Mouse (Mus musculus) heart, embryonic 12.5 days (tissue): ENCODE measurements around the gene Zfp36l1. TPM values are rescaled to one million over a fixed set of nuclear protein-coding genes. Genes with fewer than 3 reads are reported as not detected.

Experiments used
- ATAC-seq: fragments of 200-750 bp; cut with Nextera tagmentation; 2 replicates; pipeline ENCODE4 v1.8.0; 2017; ENCODE audit warnings: moderate TSS enrichment, moderate library complexity; ENCODE audit not compliant: insufficient number of reproducible peaks, low FRiP score
- H3K27ac ChIP-seq: fragments of 300-500 bp; sonication (generic); 2 replicates; pipeline ENCODE4 v1.5.1; 2016; ENCODE audit warnings: mild to moderate bottlenecking, moderate library complexity; ENCODE audit not compliant: poor library complexity, severe bottlenecking
- H3K27me3 ChIP-seq: fragments of 300-500 bp; sonication (generic); replicated peaks from 2 replicates; pipeline ENCODE4 v1.6.1; 2016; ENCODE audit warnings: mild to moderate bottlenecking, moderate library complexity
- H3K36me3 ChIP-seq: fragments of 300-500 bp; sonication (generic); 2 replicates; pipeline ENCODE4 v1.6.1; 2016; ENCODE audit warnings: mild to moderate bottlenecking, moderate library complexity
- H3K4me1 ChIP-seq: fragments of 300-500 bp; sonication (generic); replicated peaks from 2 replicates; pipeline ENCODE4 v1.6.1; 2016; ENCODE audit warnings: mild to moderate bottlenecking
- H3K4me2 ChIP-seq: fragments of 300-500 bp; sonication (generic); 2 replicates; pipeline ENCODE4 v1.6.1; 2016; ENCODE audit warnings: mild to moderate bottlenecking, moderate library complexity
- H3K4me3 ChIP-seq: fragments of 300-500 bp; sonication (generic); 2 replicates; pipeline ENCODE4 v1.5.1; 2016; ENCODE audit warnings: mild to moderate bottlenecking
- H3K9ac ChIP-seq: fragments of 300-500 bp; sonication (generic); 2 replicates; pipeline ENCODE4 v1.6.1; 2016; ENCODE audit warnings: mild to moderate bottlenecking, moderate library complexity
- H3K9me3 ChIP-seq: fragments of 300-500 bp; sonication (generic); replicated peaks from 2 replicates; pipeline ENCODE4 v1.6.1; 2016; ENCODE audit warnings: mild to moderate bottlenecking, moderate library complexity
- WGBS: fragments of 180-500 bp; shearing (Covaris S2); methylation state at CpG from one replicate; pipeline ENCODE4 v1.1.7; 2016; 5-methylcytosine and 5-hydroxymethylcytosine counted together
- polyA plus RNA-seq: library from polyadenylated mRNA; unstranded; fragments of >200 nt; fragmentation: Nextera tagmentation; extraction: Ambion mirVana; gene quantifications from 2 replicates; pipeline ENCODE4 v1.2.1, GENCODE M21; 2016

Gene Zfp36l1
- polyA plus RNA-seq, 1 experiment from 2014 or later: 98.4 TPM

GRCm38 (mm10) chr12:80064306-80064705 is 48.5 kb downstream of the Zfp36l1 start:
- Histone ChIP-seq H3K27me3 (no peaks in the 10 kb centered on the region), H3K9ac (no peak overlapping the region), H3K4me3 (no peak overlapping the region), H3K27ac (no peak overlapping the region), H3K4me2 (no peak overlapping the region), H3K9me3 (no peaks in the 10 kb centered on the region), H3K36me3 (no peaks in the 10 kb centered on the region), H3K4me1 (peaks cover 58% of the 10 kb centered on the region)
- no peak for ATAC-seq
- WGBS: 65% methylated on average over 4 of the region's 4 CpGs

GRCm38 (mm10) chr12:80063402-80064150 is 49.2 kb downstream of the Zfp36l1 start:
- H3K36me3 ChIP-seq: no peaks in the 10 kb centered on the region
- H3K4me3 ChIP-seq: no peak overlapping the region
- WGBS: 43% methylated on average over 7 of the region's 7 CpGs
- H3K4me1 ChIP-seq: peaks cover 58% of the 10 kb centered on the region
- no peak overlapping the region for H3K9ac ChIP-seq
- no peak for ATAC-seq
- H3K4me2 ChIP-seq: no peak overlapping the region
- H3K27ac ChIP-seq: no peak overlapping the region
- no peaks in the 10 kb centered on the region for H3K27me3 ChIP-seq
- H3K9me3 ChIP-seq: no peaks in the 10 kb centered on the region

GRCm38 (mm10) chr12:80062410-80063401 is 50.1 kb downstream of the Zfp36l1 start:
- H3K4me1 ChIP-seq: peaks cover 58% of the 10 kb centered on the region
- peak overlapping the region; percentile 92 for H3K27ac ChIP-seq
- H3K4me2 ChIP-seq: peak overlapping the region; percentile 33
- no peaks in the 10 kb centered on the region for H3K27me3 ChIP-seq
- ATAC-seq: peak; percentile 54; the same call in 1 of the 2 replicates
- H3K9ac ChIP-seq: 0 out of 2 replicates have a peak overlapping the region, but pooled peaks have one; percentile 42
- no peaks in the 10 kb centered on the region for H3K9me3 ChIP-seq
- H3K36me3 ChIP-seq: no peaks in the 10 kb centered on the region
- no peak overlapping the region for H3K4me3 ChIP-seq
- WGBS: 20% methylated on average over 6 of the region's 6 CpGs

- H3K27ac ChIP-seq: peak overlapping the region; percentile 92
- 3% methylated on average over 5 of the region's 5 CpGs for whole genome bisulfite sequencing
- no peaks in the 10 kb centered on the region for H3K36me3 ChIP-seq
- H3K27me3 ChIP-seq: no peaks in the 10 kb centered on the region
- no peak overlapping the region for H3K4me3 ChIP-seq
- H3K4me2 ChIP-seq: peak overlapping the region; percentile 33; the same call in 1 of the 2 replicates
- no peak overlapping the region for H3K9ac ChIP-seq
- H3K4me1 ChIP-seq: peaks cover 55% of the 10 kb centered on the region
- ATAC-seq: peak; percentile 71
- no peaks in the 10 kb centered on the region for H3K9me3 ChIP-seq
Observed at GRCm38 (mm10) chr12:80061810-80062209, 51.0 kb downstream of the Zfp36l1 start.

- Histone ChIP-seq H3K36me3 (no peaks in the 10 kb centered on the region), H3K27ac (0 out of 2 replicates have a peak overlapping the region, but pooled peaks have one; percentile 28), H3K9me3 (no peaks in the 10 kb centered on the region), H3K4me3 (no peak overlapping the region), H3K4me2 (no peak overlapping the region), H3K27me3 (no peaks in the 10 kb centered on the region), H3K4me1 (peaks cover 51% of the 10 kb centered on the region), H3K9ac (no peak overlapping the region)
- ATAC-seq: 0 out of 2 replicates have a peak, but pooled peaks have one; percentile 13
- 27% methylated on average over 1 of the region's 1 CpGs for WGBS
Observed at GRCm38 (mm10) chr12:80060809-80061208, 52.0 kb downstream of the Zfp36l1 start.

- Histone ChIP-seq H3K4me2 (no peak overlapping the region), H3K27me3 (no peaks in the 10 kb centered on the region), H3K9ac (no peak overlapping the region), H3K4me3 (no peak overlapping the region), H3K9me3 (no peaks in the 10 kb centered on the region), H3K4me1 (peaks cover 51% of the 10 kb centered on the region), H3K27ac (0 out of 2 replicates have a peak overlapping the region, but pooled peaks have one; percentile 28), H3K36me3 (no peaks in the 10 kb centered on the region)
- no peak for ATAC-seq
- 63% methylated on average over 9 of the region's 9 CpGs for WGBS
Observed at GRCm38 (mm10) chr12:80060338-80060737, 52.5 kb downstream of the Zfp36l1 start.

GRCm38 (mm10) chr12:80059773-80060328 is 53.0 kb downstream of the Zfp36l1 start:
- Histone ChIP-seq H3K27me3 (no peaks in the 10 kb centered on the region), H3K9ac (no peak overlapping the region), H3K4me2 (no peak overlapping the region), H3K27ac (no peak overlapping the region), H3K4me1 (peaks cover 47% of the 10 kb centered on the region), H3K9me3 (no peaks in the 10 kb centered on the region), H3K36me3 (no peaks in the 10 kb centered on the region), H3K4me3 (no peak overlapping the region)
- ATAC-seq: no peak
- WGBS: 57% methylated on average over 5 of the region's 5 CpGs

Other genes with a start within 250 kb of the Zfp36l1 start
- 63.6 and 65.0 TPM in 2 replicates for gene Actn1, start 147.4 kb upstream of the Zfp36l1 start, polyA plus RNA-seq